Mouse (Mus musculus) ES-E14 (cell line): Measurements from ENCODE around the gene St6galnac4. TPM values are rescaled to one million over a fixed set of nuclear protein-coding genes. Genes with fewer than 3 reads are reported as not detected.

Experiments used
- DNase-seq: peaks from one replicate; pipeline ENCODE4 v3.0.0-alpha.2; 2013; ENCODE audit warnings: low read depth, low spot score
- H3K27ac ChIP-seq: 2 replicates; pipeline ENCODE4 v1.5.1; 2012; ENCODE audit warnings: low read depth, mild to moderate bottlenecking, low read length, moderate library complexity, mixed read lengths; ENCODE audit not compliant: poor library complexity, insufficient read depth, severe bottlenecking
- H3K36me3 ChIP-seq: 2 replicates; pipeline ENCODE4 v1.6.1; 2012; ENCODE audit warnings: mild to moderate bottlenecking, low read length, moderate library complexity, mixed read lengths; ENCODE audit not compliant: control insufficient read depth, poor library complexity, insufficient read depth, severe bottlenecking
- H3K4me1 ChIP-seq, 2 experiments: fragments of 150-350 bp in 1 of 2; sonication (generic) in 1 of 2; 2 replicates each; pipeline ENCODE4 v1.6.1; 2012; ENCODE audit warnings: low read length in 2 of 2, mild to moderate bottlenecking in 1 of 2, mixed read lengths in 1 of 2; ENCODE audit not compliant: control insufficient read depth in 2 of 2, insufficient read depth in 2 of 2, poor library complexity in 1 of 2
- H3K4me3 ChIP-seq, 2 experiments: fragments of 150-350 bp in 1 of 2; sonication (generic) in 1 of 2; 2 replicates each; pipeline ENCODE4 v1.5.1; 2012; ENCODE audit warnings: low read length in 2 of 2, low read depth in 1 of 2, mild to moderate bottlenecking in 1 of 2, mixed read lengths in 1 of 2; ENCODE audit not compliant: insufficient read depth in 1 of 2, poor library complexity in 1 of 2, severe bottlenecking in 1 of 2
- H3K9ac ChIP-seq: 2 replicates; pipeline ENCODE4 v1.6.1; 2012; ENCODE audit warnings: low read depth, mild to moderate bottlenecking, low read length, mixed read lengths; ENCODE audit not compliant: poor library complexity, insufficient read depth, severe bottlenecking
- H3K9me3 ChIP-seq: fragments of 150-350 bp; sonication (generic); 2 replicates; pipeline ENCODE4 v1.6.1; 2012; ENCODE audit warnings: low read depth, mild to moderate bottlenecking, low read length; ENCODE audit not compliant: control insufficient read depth, insufficient read depth
- CHD2 ChIP-seq: IDR thresholded peaks from 2 replicates; pipeline ENCODE4 v1.6.1; 2014; ENCODE audit warnings: mild to moderate bottlenecking, low read depth, low read length, inconsistent platforms
- HCFC1 ChIP-seq: IDR thresholded peaks from 2 replicates; pipeline ENCODE4 v1.6.1; 2012; ENCODE audit warnings: low read length, inconsistent platforms, borderline replicate concordance; ENCODE audit not compliant: insufficient read depth
- MAFK ChIP-seq: IDR thresholded peaks from 2 replicates; pipeline ENCODE4 v1.6.1; 2014; ENCODE audit warnings: mild to moderate bottlenecking, low read depth, low read length, inconsistent platforms; ENCODE audit not compliant: insufficient read depth
- ZC3H11A ChIP-seq: IDR thresholded peaks from 2 replicates; pipeline ENCODE4 v1.6.1; 2012; ENCODE audit warnings: low read depth, mild to moderate bottlenecking, inconsistent platforms, low read length, borderline replicate concordance
- ZNF384 ChIP-seq: IDR thresholded peaks from 2 replicates; pipeline ENCODE4 v1.6.1; 2012; ENCODE audit warnings: low read depth, low read length, inconsistent platforms
- in situ Hi-C, 2 experiments: fragments of 600-800 bp; cut with MboI; formaldehyde crosslinking; loops; one replicate each; pipeline ENCODE4 v1.15.1; 2025; ENCODE audit warnings: low sequenced_read_pairs in 2 of 2, inconsistent platforms in 1 of 2; ENCODE audit not compliant: unreplicated experiment in 2 of 2
- total RNA-seq: library from RNA; depleted of rRNA; stranded (reverse); fragments of 300-350 nt; gene quantifications from 2 replicates; pipeline ENCODE4 v1.2.3, GENCODE M21; 2012

St6galnac4 gene
- total RNA-seq, 1 experiment = 9.4 TPM

DNA sequence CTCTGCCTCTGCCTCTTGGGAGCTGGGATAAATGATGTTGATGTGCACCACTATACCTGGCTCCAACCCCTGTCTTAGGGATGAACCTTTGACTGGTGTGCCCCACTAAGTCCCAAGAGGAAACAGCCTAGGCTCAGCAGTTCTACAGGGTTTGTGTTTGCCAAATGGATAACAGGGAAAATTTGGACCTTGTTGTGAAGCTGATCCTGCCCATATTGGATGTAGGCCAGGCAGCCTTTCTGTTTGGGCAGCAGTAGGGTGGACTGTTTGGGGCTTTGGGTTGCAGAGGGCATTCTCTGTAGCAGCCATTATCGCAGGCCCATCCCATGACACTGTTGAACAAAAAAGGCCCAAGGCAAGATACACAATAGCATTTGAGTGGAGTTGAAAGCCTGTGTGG lies 39.9 kb upstream of the St6galnac4 start:
- H3K9ac ChIP-seq = no peak overlapping the region
- H3K4me1 ChIP-seq = no peaks in the 10 kb centered on the region
- DNase-seq = no peak
- no peaks in the 10 kb centered on the region for H3K36me3 ChIP-seq
- TF ChIP-seq HCFC1 (no peak), CHD2 (no peak), ZC3H11A (no peak), ZNF384 (no peak), MAFK (no peak)
- no peak overlapping the region for H3K27ac ChIP-seq
- H3K9me3 ChIP-seq = no peaks in the 10 kb centered on the region
- H3K4me3 ChIP-seq = no peak overlapping the region
- in situ Hi-C loops = no loop called here

DNA sequence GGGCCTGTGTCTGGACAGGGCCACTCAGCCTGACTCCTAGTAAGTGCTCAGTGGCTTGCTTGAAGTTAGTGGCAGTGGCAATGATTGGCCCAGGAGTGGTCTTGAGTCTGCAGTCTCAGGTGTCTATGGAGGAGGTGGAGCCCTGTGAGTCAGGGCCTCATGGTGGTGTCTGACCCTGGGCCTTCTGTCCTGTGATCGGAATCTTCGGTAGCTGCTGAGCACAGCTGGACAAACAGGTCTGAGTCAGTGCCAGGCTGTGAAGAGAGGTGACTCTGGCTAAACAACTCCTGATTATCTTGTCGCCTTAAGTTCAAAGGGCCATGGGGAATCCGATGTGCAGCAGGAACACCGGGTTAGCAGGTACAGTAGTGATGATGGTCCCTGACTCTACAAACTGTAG lies 39.5 kb upstream of the St6galnac4 start:
- Histone ChIP-seq H3K9ac (no peak overlapping the region), H3K9me3 (no peaks in the 10 kb centered on the region), H3K27ac (no peak overlapping the region), H3K4me1 (no peaks in the 10 kb centered on the region), H3K36me3 (no peaks in the 10 kb centered on the region), H3K4me3 (no peak overlapping the region)
- TF ChIP-seq MAFK (no peak), CHD2 (no peak), HCFC1 (no peak), ZNF384 (no peak)
- in situ Hi-C loops = no loop called here
- no peak for DNase-seq

DNA sequence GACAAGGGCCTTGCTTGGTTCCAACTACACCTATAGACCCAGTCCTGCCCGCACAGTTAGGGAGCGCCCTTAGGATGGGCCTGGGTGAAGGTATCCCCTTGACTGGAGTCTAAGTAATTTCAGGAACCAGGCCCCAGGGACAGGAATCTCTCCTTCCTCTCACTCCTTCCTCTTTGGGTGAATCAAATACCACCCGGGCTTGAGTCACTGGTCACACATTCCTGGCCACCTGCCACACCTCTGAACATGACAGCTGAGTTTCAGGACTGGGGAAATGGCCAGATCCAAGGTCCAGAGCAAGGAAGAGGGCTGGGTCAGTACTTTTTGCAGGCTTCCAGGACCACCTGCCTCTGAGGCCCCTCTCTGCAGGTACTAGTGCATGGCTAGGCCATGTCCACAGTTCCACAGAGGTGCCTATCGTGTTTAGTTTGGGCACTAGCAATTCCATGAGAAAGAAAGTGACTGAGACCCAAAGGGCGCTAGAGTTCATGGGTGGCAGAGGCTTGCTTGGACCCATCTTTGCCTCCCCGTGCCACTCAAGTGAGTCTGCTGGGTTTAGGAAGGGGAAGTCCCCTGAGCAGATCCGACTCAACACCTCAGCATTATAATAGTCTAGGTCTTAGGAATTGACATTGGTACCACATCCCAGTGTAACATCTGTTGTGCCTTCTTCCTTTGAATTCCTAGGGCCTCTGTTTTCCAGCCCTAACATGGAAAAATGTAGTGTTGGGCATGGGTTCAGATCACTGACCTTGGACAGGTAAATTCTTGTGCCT lies 38.7 kb upstream of the St6galnac4 start:
- DNase-seq = no peak
- Histone ChIP-seq H3K9me3 (no peaks in the 10 kb centered on the region), H3K4me1 (no peaks in the 10 kb centered on the region), H3K4me3 (no peak overlapping the region), H3K9ac (no peak overlapping the region), H3K36me3 (no peaks in the 10 kb centered on the region), H3K27ac (no peak overlapping the region)
- in situ Hi-C loops = no loop called here
- TF ChIP-seq ZNF384 (no peak), HCFC1 (no peak), CHD2 (no peak), ZC3H11A (no peak), MAFK (no peak)

DNA sequence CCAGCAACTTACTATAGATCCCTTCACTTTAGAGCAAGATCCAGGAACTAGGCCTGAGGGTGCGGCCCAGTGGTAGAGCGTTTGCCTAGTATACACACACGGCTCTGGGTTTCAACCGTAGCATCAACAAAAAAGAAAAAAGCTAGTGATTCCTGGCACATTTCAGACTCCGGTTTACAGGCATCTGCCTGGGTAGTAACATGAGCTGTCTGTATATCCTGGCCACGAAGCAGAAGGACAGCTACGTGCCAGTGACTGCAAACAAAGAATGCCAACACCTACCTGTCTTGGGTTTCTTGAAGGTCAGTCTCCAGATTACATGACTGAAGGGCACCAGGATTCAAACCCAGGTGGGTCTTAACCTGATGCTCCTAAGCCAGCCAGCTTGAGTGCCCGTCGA lies 37.7 kb upstream of the St6galnac4 start:
- no peak overlapping the region for H3K27ac ChIP-seq
- no peak overlapping the region for H3K4me3 ChIP-seq
- no peaks in the 10 kb centered on the region for H3K9me3 ChIP-seq
- DNase-seq = no peak
- TF ChIP-seq MAFK (no peak), CHD2 (no peak), ZC3H11A (no peak), HCFC1 (no peak)
- H3K4me1 ChIP-seq = no peaks in the 10 kb centered on the region
- H3K9ac ChIP-seq = no peak overlapping the region
- in situ Hi-C loops = no loop called here
- H3K36me3 ChIP-seq = no peaks in the 10 kb centered on the region

DNA sequence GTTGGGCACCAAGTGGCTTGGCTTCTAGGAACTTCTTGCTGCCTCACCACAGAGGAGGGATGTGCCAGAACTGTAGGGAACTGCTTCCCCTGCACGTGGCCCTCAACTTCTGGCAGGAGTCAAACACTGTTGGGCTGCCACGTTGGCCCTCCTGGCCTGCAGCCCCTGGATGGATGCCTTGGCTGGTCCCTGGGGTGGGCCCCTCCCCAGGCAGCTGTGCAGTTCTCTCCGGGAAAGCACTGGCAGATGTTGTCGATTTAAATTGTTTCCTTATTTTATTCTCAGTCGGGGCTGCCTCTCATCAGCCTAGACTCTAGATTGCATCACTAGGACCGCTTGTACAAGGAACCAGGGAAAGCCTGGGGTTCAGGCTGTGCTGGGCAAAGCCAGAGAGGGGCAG lies 37.1 kb upstream of the St6galnac4 start:
- Histone ChIP-seq H3K27ac (no peak overlapping the region), H3K4me3 (no peak overlapping the region), H3K9ac (no peak overlapping the region), H3K4me1 (no peaks in the 10 kb centered on the region), H3K36me3 (no peaks in the 10 kb centered on the region), H3K9me3 (no peaks in the 10 kb centered on the region)
- no peak for DNase-seq
- in situ Hi-C loops = no loop called here
- TF ChIP-seq ZC3H11A = no peak
- no peak for TF ChIP-seq ZNF384
- TF ChIP-seq MAFK = no peak
- no peak for TF ChIP-seq CHD2
- no peak for TF ChIP-seq HCFC1
